Mouse (Mus musculus) hindbrain, embryonic 15.5 days (tissue): Measurements from ENCODE around the gene Atg4a. TPM values are rescaled to one million over a fixed set of nuclear protein-coding genes. Genes with fewer than 3 reads are reported as not detected.

ENCODE experiments used
- ATAC-seq: fragments of 200-750 bp; cut with Nextera tagmentation; 2 replicates; pipeline ENCODE4 v1.8.0; 2017; ENCODE audit warnings: low read depth, moderate number of reproducible peaks, moderate TSS enrichment; ENCODE audit not compliant: low FRiP score
- H3K27ac ChIP-seq: fragments of 300-500 bp; sonication (generic); replicated peaks from 2 replicates; pipeline ENCODE4 v1.5.1; 2015; ENCODE audit warnings: mild to moderate bottlenecking, inconsistent platforms
- H3K27me3 ChIP-seq: fragments of 300-500 bp; sonication (generic); 2 replicates; pipeline ENCODE4 v1.6.1; 2015; ENCODE audit warnings: control low read depth, inconsistent platforms
- H3K36me3 ChIP-seq: fragments of 300-500 bp; sonication (generic); 2 replicates; pipeline ENCODE4 v1.6.1; 2015; ENCODE audit warnings: control low read depth, inconsistent platforms
- H3K4me1 ChIP-seq: fragments of 300-500 bp; sonication (generic); replicated peaks from 2 replicates; pipeline ENCODE4 v1.6.1; 2015; ENCODE audit warnings: control low read depth, inconsistent platforms
- H3K4me2 ChIP-seq: fragments of 300-500 bp; sonication (generic); 2 replicates; pipeline ENCODE4 v1.6.1; 2015; ENCODE audit warnings: moderate library complexity, mild to moderate bottlenecking, inconsistent platforms
- H3K4me3 ChIP-seq: fragments of 300-500 bp; sonication (generic); 2 replicates; pipeline ENCODE4 v1.5.1; 2015; ENCODE audit warnings: mild to moderate bottlenecking, inconsistent platforms
- H3K9ac ChIP-seq: fragments of 300-500 bp; sonication (generic); 2 replicates; pipeline ENCODE4 v1.6.1; 2015; ENCODE audit warnings: inconsistent platforms
- H3K9me3 ChIP-seq: fragments of 300-500 bp; sonication (generic); 2 replicates; pipeline ENCODE4 v1.6.1; 2016; ENCODE audit warnings: control low read depth, inconsistent platforms
- WGBS: fragments of 180-500 bp; shearing (Covaris S2); methylation state at CpG from one replicate; pipeline ENCODE4 v1.1.7; 2015; 5-methylcytosine and 5-hydroxymethylcytosine counted together
- polyA plus RNA-seq: library from polyadenylated mRNA; unstranded; fragments of >200 nt; fragmentation: Nextera tagmentation; extraction: Ambion mirVana; gene quantifications from 2 replicates; pipeline ENCODE4 v1.2.1, GENCODE M21; 2015

Atg4a gene
- polyA plus RNA-seq, 1 experiment from 2014 or later = 8.9 TPM

- Histone ChIP-seq H3K27ac (no peak overlapping the region), H3K4me2 (no peak overlapping the region), H3K27me3 (peaks cover 23% of the 10 kb centered on the region), H3K9me3 (no peaks in the 10 kb centered on the region), H3K9ac (no peak overlapping the region), H3K36me3 (no peaks in the 10 kb centered on the region), H3K4me1 (no peaks in the 10 kb centered on the region), H3K4me3 (no peak overlapping the region)
- no peak for ATAC-seq
- WGBS = 72% methylated on average over 6 of the region's 6 CpGs
Measured at GRCm38 (mm10) chrX:140984795-140985194, 28.1 kb downstream of the Atg4a start.

- Histone ChIP-seq H3K27ac (no peak overlapping the region), H3K36me3 (no peaks in the 10 kb centered on the region), H3K9me3 (no peaks in the 10 kb centered on the region), H3K27me3 (peaks cover 23% of the 10 kb centered on the region), H3K4me1 (no peaks in the 10 kb centered on the region), H3K4me3 (no peak overlapping the region), H3K9ac (no peak overlapping the region), H3K4me2 (no peak overlapping the region)
- 90% methylated on average over 2 of the region's 2 CpGs for WGBS
- no peak for ATAC-seq
Measured at GRCm38 (mm10) chrX:140985256-140985655, 28.5 kb downstream of the Atg4a start.

- no peaks in the 10 kb centered on the region for H3K36me3 ChIP-seq
- H3K4me3 ChIP-seq = no peak overlapping the region
- no peak overlapping the region for H3K4me2 ChIP-seq
- H3K27ac ChIP-seq = no peak overlapping the region
- H3K27me3 ChIP-seq = 0 out of 2 replicates have a peak, but pooled peaks cover 8% of the 10 kb centered on the region
- WGBS = 83% methylated on average over 1 of the region's 1 CpGs
- no peaks in the 10 kb centered on the region for H3K4me1 ChIP-seq
- ATAC-seq = peak; percentile 75; the same call in 1 of the 2 replicates
- no peak overlapping the region for H3K9ac ChIP-seq
- no peaks in the 10 kb centered on the region for H3K9me3 ChIP-seq
Measured at GRCm38 (mm10) chrX:140996909-140997516, 40.3 kb downstream of the Atg4a start.

GRCm38 (mm10) chrX:140997912-140998545 is 41.3 kb downstream of the Atg4a start:
- Histone ChIP-seq H3K9ac (no peak overlapping the region), H3K27me3 (0 out of 2 replicates have a peak, but pooled peaks cover 7% of the 10 kb centered on the region), H3K9me3 (no peaks in the 10 kb centered on the region), H3K27ac (no peak overlapping the region), H3K4me3 (no peak overlapping the region), H3K4me2 (no peak overlapping the region), H3K4me1 (no peaks in the 10 kb centered on the region), H3K36me3 (no peaks in the 10 kb centered on the region)
- no peak for ATAC-seq
- 83% methylated on average over 1 of the region's 1 CpGs for WGBS

GRCm38 (mm10) chrX:140998885-140999284 is 42.2 kb downstream of the Atg4a start:
- Histone ChIP-seq H3K4me2 (no peak overlapping the region), H3K9ac (no peak overlapping the region), H3K9me3 (no peaks in the 10 kb centered on the region), H3K4me3 (no peak overlapping the region), H3K27me3 (0 out of 2 replicates have a peak, but pooled peaks cover 2% of the 10 kb centered on the region), H3K36me3 (no peaks in the 10 kb centered on the region), H3K27ac (no peak overlapping the region), H3K4me1 (no peaks in the 10 kb centered on the region)
- ATAC-seq = no peak

GRCm38 (mm10) chrX:141149705-141150104 is 193.0 kb downstream of the Atg4a start:
- no peaks in the 10 kb centered on the region for H3K27me3 ChIP-seq
- H3K9ac ChIP-seq = no peak overlapping the region
- WGBS = 44% methylated on average over 1 of the region's 1 CpGs
- no peak overlapping the region for H3K27ac ChIP-seq
- no peaks in the 10 kb centered on the region for H3K9me3 ChIP-seq
- no peak for ATAC-seq
- H3K4me3 ChIP-seq = no peak overlapping the region
- H3K4me2 ChIP-seq = no peak overlapping the region
- H3K36me3 ChIP-seq = no peaks in the 10 kb centered on the region
- no peaks in the 10 kb centered on the region for H3K4me1 ChIP-seq

- Histone ChIP-seq H3K36me3 (no peaks in the 10 kb centered on the region), H3K9ac (no peak overlapping the region), H3K4me1 (no peaks in the 10 kb centered on the region), H3K27ac (no peak overlapping the region), H3K9me3 (no peaks in the 10 kb centered on the region), H3K27me3 (no peaks in the 10 kb centered on the region), H3K4me3 (no peak overlapping the region), H3K4me2 (no peak overlapping the region)
- ATAC-seq = peak; percentile 68; the same call in 1 of the 2 replicates
Measured at GRCm38 (mm10) chrX:141150290-141150689, 193.6 kb downstream of the Atg4a start.

- Histone ChIP-seq H3K36me3 (no peaks in the 10 kb centered on the region), H3K9me3 (no peaks in the 10 kb centered on the region), H3K27me3 (no peaks in the 10 kb centered on the region), H3K4me1 (no peaks in the 10 kb centered on the region), H3K27ac (no peak overlapping the region), H3K9ac (no peak overlapping the region), H3K4me2 (no peak overlapping the region), H3K4me3 (no peak overlapping the region)
- ATAC-seq = no peak; the same call in 1 of the 2 replicates
Measured at GRCm38 (mm10) chrX:141151182-141151581, 194.5 kb downstream of the Atg4a start.

- WGBS = 18% methylated on average over 2 of the region's 2 CpGs
- ATAC-seq = no peak
- Histone ChIP-seq H3K4me3 (no peak overlapping the region), H3K4me1 (no peaks in the 10 kb centered on the region), H3K27ac (no peak overlapping the region), H3K36me3 (no peaks in the 10 kb centered on the region), H3K4me2 (no peak overlapping the region), H3K27me3 (no peaks in the 10 kb centered on the region), H3K9ac (no peak overlapping the region), H3K9me3 (no peaks in the 10 kb centered on the region)
Measured at GRCm38 (mm10) chrX:141156696-141157095, 200.0 kb downstream of the Atg4a start.

GRCm38 (mm10) chrX:141157626-141158025 is 200.9 kb downstream of the Atg4a start:
- no peak overlapping the region for H3K27ac ChIP-seq
- no peak overlapping the region for H3K9ac ChIP-seq
- no peak overlapping the region for H3K4me2 ChIP-seq
- no peaks in the 10 kb centered on the region for H3K36me3 ChIP-seq
- no peak overlapping the region for H3K4me3 ChIP-seq
- no peaks in the 10 kb centered on the region for H3K27me3 ChIP-seq
- no peak for ATAC-seq
- no peaks in the 10 kb centered on the region for H3K9me3 ChIP-seq
- WGBS = 58% methylated on average over 4 of the region's 4 CpGs
- no peaks in the 10 kb centered on the region for H3K4me1 ChIP-seq

GRCm38 (mm10) chrX:141158160-141158559 is 201.5 kb downstream of the Atg4a start:
- no peak overlapping the region for H3K4me2 ChIP-seq
- ATAC-seq = no peak
- 49% methylated on average over 4 of the region's 4 CpGs for WGBS

GRCm38 (mm10) chrX:141160371-141160770 is 203.7 kb downstream of the Atg4a start:
- H3K9me3 ChIP-seq = no peaks in the 10 kb centered on the region
- no peaks in the 10 kb centered on the region for H3K27me3 ChIP-seq
- H3K4me3 ChIP-seq = no peak overlapping the region
- no peaks in the 10 kb centered on the region for H3K4me1 ChIP-seq
- 70% methylated on average over 3 of the region's 3 CpGs for WGBS
- no peaks in the 10 kb centered on the region for H3K36me3 ChIP-seq
- no peak overlapping the region for H3K9ac ChIP-seq
- no peak overlapping the region for H3K4me2 ChIP-seq
- H3K27ac ChIP-seq = no peak overlapping the region
- ATAC-seq = no peak

More at GRCm38 (mm10) chrX:141158160-141158559, 201.5 kb downstream of the Atg4a start:
- H3K4me3 ChIP-seq = no peak overlapping the region
- no peak overlapping the region for H3K27ac ChIP-seq
- no peaks in the 10 kb centered on the region for H3K4me1 ChIP-seq
- H3K27me3 ChIP-seq = no peaks in the 10 kb centered on the region
- no peak overlapping the region for H3K9ac ChIP-seq
- no peaks in the 10 kb centered on the region for H3K9me3 ChIP-seq
- H3K36me3 ChIP-seq = no peaks in the 10 kb centered on the region

- H3K4me3 ChIP-seq = no peak overlapping the region
- no peaks in the 10 kb centered on the region for H3K4me1 ChIP-seq
- no peak overlapping the region for H3K4me2 ChIP-seq
- WGBS = 96% methylated on average over 4 of the region's 4 CpGs
- H3K27ac ChIP-seq = no peak overlapping the region
- ATAC-seq = no peak
- no peaks in the 10 kb centered on the region for H3K27me3 ChIP-seq
- no peak overlapping the region for H3K9ac ChIP-seq
- H3K9me3 ChIP-seq = no peaks in the 10 kb centered on the region
- H3K36me3 ChIP-seq = no peaks in the 10 kb centered on the region
Measured at GRCm38 (mm10) chrX:141165067-141165466, 208.4 kb downstream of the Atg4a start.
